Mouse (Mus musculus) CD4-positive, CD25-positive, alpha-beta regulatory T cell, adult 2 months (primary cell): ENCODE data around the gene Adarb2.

Source experiments
- DNase-seq: peaks from one replicate; pipeline ENCODE4 v3.0.0-alpha.2; 2012; ENCODE audit warnings: low read depth, low spot score

Adarb2 gene

GRCm38 (mm10) chr13:8784308-8785061 is 581.8 kb downstream of the Adarb2 start:
- no peak for DNase-seq

- peak; percentile 70 for DNase-seq
Observed at GRCm38 (mm10) chr13:8785185-8785584, 582.5 kb downstream of the Adarb2 start.

GRCm38 (mm10) chr13:8793217-8793616 is 590.6 kb downstream of the Adarb2 start:
- no peak for DNase-seq

- DNase-seq = no peak
Observed at GRCm38 (mm10) chr13:8800576-8800975, 597.9 kb downstream of the Adarb2 start.

- no peak for DNase-seq
Observed at GRCm38 (mm10) chr13:8805931-8806330, 603.3 kb downstream of the Adarb2 start.
